Mouse (Mus musculus): ENCODE results near the gene Gm19426. TPM values are rescaled to one million over a fixed set of nuclear protein-coding genes. Genes with fewer than 3 reads are reported as not detected.
"Not testable (repeated sequence)": the region's sequence is repeated elsewhere in the genome, so short reads cannot be mapped to it uniquely, and the experiment has no call there.

Gene Gm19426
- polyA plus RNA-seq, 1 experiment from 2014 or later = 5.6 TPM

- H3K4me1 ChIP-seq (ENCODE audit: insufficient read depth, low read depth, low read length) = peaks cover 6% of the 10 kb centered on the region; the same call in 1 of the 2 replicates
- 0 out of 2 replicates have a peak, but pooled peaks cover 11% of the 10 kb centered on the region for H3K27me3 ChIP-seq (replicated peaks; ENCODE audit: insufficient read depth, low read length)
- 78% methylated on average over 1 of the region's 1 CpGs for WGBS
- TF ChIP-seq CTCF (IDR thresholded peaks at IDR 0.05) (no peak), EP300 (IDR thresholded peaks at IDR 0.05) (no peak)
- no peak overlapping the region for H3K27ac ChIP-seq (ENCODE audit: low read length)
- no peaks in the 10 kb centered on the region for H3K36me3 ChIP-seq (ENCODE audit: insufficient read depth, low read length)
- ATAC-seq (no peak), DNase-seq (ENCODE audit: low spot score) (no peak)
- no peak overlapping the region for H3K4me2 ChIP-seq (replicated peaks; ENCODE audit: low read depth, low read length)
- H3K9ac ChIP-seq (replicated peaks; ENCODE audit: low read depth) = no peak overlapping the region
- no peak overlapping the region for H3K4me3 ChIP-seq (ENCODE audit: low read depth, low read length)
- no peaks in the 10 kb centered on the region for H3K9me3 ChIP-seq (ENCODE audit: low read length)
Measured at GRCm38 (mm10) chr2:84732394-84732793, 11.1 kb downstream of the Gm19426 start.

GRCm38 (mm10) chr2:84731206-84731605 is 12.2 kb downstream of the Gm19426 start:
- TF ChIP-seq CTCF (IDR thresholded peaks at IDR 0.05) (no peak), EP300 (IDR thresholded peaks at IDR 0.05) (no peak)
- Histone ChIP-seq H3K9me3 (ENCODE audit: low read length) (no peaks in the 10 kb centered on the region), H3K4me2 (replicated peaks; ENCODE audit: low read depth, low read length) (no peak overlapping the region), H3K4me3 (ENCODE audit: low read depth, low read length) (no peak overlapping the region), H3K36me3 (ENCODE audit: insufficient read depth, low read length) (no peaks in the 10 kb centered on the region), H3K27ac (ENCODE audit: low read length) (no peak overlapping the region), H3K9ac (replicated peaks; ENCODE audit: low read depth) (no peak overlapping the region), H3K27me3 (replicated peaks; ENCODE audit: insufficient read depth, low read length) (0 out of 2 replicates have a peak, but pooled peaks cover 11% of the 10 kb centered on the region), H3K4me1 (ENCODE audit: insufficient read depth, low read depth, low read length) (peaks cover 9% of the 10 kb centered on the region; the same call in 1 of the 2 replicates)
- WGBS = 63% methylated on average over 3 of the region's 3 CpGs
- ATAC-seq (no peak), DNase-seq (ENCODE audit: low spot score) (no peak)

DNA sequence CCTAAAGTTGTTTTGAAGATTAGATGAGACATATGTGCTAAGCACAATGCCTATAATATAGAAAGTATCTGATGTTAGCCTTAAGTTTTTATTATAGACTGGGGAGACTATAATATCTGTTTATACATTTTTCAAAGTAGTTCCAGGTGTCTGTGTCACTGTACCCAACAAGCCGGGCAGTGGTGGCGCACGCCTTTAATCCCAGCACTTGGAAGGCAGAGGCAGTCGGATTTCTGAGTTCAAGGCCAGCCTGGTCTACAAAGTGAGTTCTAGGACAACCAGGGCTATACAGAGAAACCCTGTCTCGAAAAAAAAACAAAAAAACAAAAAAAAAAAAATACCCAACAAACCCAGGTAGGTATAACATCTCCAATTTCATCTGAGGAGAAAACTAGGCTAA is 15.3 kb downstream of the Gm19426 start:
- H3K27me3 ChIP-seq (replicated peaks; ENCODE audit: insufficient read depth, low read length); ATAC-seq; H3K4me3 ChIP-seq (ENCODE audit: low read depth, low read length); H3K9ac ChIP-seq (replicated peaks; ENCODE audit: low read depth); H3K4me1 ChIP-seq (ENCODE audit: insufficient read depth, low read depth, low read length); DNase-seq (ENCODE audit: low spot score); H3K9me3 ChIP-seq (ENCODE audit: low read length); H3K4me2 ChIP-seq (replicated peaks; ENCODE audit: low read depth, low read length); H3K27ac ChIP-seq (ENCODE audit: low read length): not testable (repeated sequence)
- peaks cover 10% of the 10 kb centered on the region; the same call in 1 of the 2 replicates for H3K36me3 ChIP-seq (ENCODE audit: insufficient read depth, low read length)
- WGBS = 79% methylated on average over 5 of the region's 5 CpGs

DNA sequence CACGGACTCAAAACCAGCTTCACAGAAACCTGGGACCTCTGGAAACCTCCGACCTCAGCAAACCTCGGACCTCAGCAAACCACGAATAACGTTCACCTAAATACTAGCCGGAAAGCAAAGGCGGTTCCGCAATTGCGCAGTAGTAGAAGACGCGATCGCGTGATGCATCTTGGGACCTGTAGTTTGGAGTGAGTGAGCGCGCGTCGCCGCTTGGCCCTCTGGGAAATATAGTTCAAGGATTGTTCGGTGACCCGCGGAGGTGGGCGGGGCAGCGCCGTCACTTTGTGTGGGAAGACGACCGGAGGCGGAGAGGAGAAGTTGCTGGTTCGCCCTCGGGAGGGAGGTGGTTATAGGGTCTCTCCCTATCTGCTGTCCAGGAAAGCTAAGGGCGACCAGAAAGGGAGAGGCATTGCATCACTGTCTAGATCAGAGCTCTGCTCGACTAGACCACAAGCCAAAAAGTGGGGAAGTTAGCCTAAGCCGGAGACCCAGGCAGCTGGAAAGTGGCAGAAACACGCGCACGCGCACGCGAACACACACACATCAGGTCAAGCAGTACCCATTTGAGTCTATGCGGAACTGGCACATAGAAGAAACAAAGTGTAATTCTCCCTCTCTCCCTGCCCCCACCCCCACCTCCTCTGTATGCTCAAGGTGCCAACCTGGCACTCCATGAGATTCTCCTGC is 16.1 kb downstream of the Gm19426 start, which contains the start of gene Clp1:
Clp1 (minus strand) TSS at position 179 of the 687 bp plus-strand sequence.
- ATAC-seq = peak; percentile 99
- WGBS = under 1% methylated on average over 39 of the region's 39 CpGs

DNA sequence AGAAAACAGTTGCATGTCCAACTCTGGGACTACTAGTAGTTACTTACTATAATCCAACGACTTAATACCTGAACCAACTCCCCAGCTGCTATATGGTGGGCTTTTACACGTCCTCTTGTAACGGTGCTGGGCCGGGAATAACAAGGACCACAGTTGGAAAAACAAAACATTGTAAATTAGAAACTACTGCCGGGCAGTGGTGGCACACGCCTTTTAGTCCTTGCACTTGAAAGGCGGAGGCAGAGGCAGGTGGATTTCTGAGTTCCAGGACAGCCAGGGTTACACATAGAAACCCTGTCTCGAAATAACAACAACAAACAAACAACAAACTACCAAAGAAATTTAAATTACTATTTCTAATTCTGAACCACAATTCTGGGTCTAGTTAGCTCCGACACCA is 16.7 kb downstream of the Gm19426 start:
- WGBS = 3% methylated on average over 9 of the region's 9 CpGs
- no peak for TF ChIP-seq EP300 (IDR thresholded peaks at IDR 0.05)
- TF ChIP-seq CTCF (IDR thresholded peaks at IDR 0.05) = no peak
- Histone ChIP-seq H3K9ac (replicated peaks; ENCODE audit: low read depth) (peak overlapping the region; percentile 62), H3K36me3 (ENCODE audit: insufficient read depth, low read length) (peaks cover 10% of the 10 kb centered on the region; the same call in 1 of the 2 replicates), H3K4me3 (ENCODE audit: low read depth, low read length) (peak overlapping the region; percentile 52), H3K9me3 (ENCODE audit: low read length) (no peaks in the 10 kb centered on the region), H3K27ac (ENCODE audit: low read length) (peak overlapping the region; percentile 85; the same call in 1 of the 2 replicates), H3K4me1 (ENCODE audit: insufficient read depth, low read depth, low read length) (peaks cover 6% of the 10 kb centered on the region; the same call in 1 of the 2 replicates), H3K27me3 (replicated peaks; ENCODE audit: insufficient read depth, low read length) (no peaks in the 10 kb centered on the region), H3K4me2 (replicated peaks; ENCODE audit: low read depth, low read length) (peak overlapping the region; percentile 72)
- ATAC-seq (no peak), DNase-seq (ENCODE audit: low spot score) (no peak)

More for the DNA sequence above, 16.1 kb downstream of the Gm19426 start, which contains the start of gene Clp1:
- peak; percentile 99 for DNase-seq (ENCODE audit: low spot score)
- Histone ChIP-seq H3K36me3 (ENCODE audit: insufficient read depth, low read length) (peaks cover 10% of the 10 kb centered on the region; the same call in 1 of the 2 replicates), H3K27ac (ENCODE audit: low read length) (peak within 1 kb of the TSS; percentile 85), H3K4me2 (replicated peaks; ENCODE audit: low read depth, low read length) (peak within 1 kb of the TSS; percentile 72), H3K9me3 (ENCODE audit: low read length) (no peaks in the 10 kb centered on the region), H3K9ac (replicated peaks; ENCODE audit: low read depth) (peak within 1 kb of the TSS; percentile 62), H3K27me3 (replicated peaks; ENCODE audit: insufficient read depth, low read length) (no peaks in the 10 kb centered on the region), H3K4me3 (ENCODE audit: low read depth, low read length) (peak within 1 kb of the TSS; percentile 52), H3K4me1 (ENCODE audit: insufficient read depth, low read depth, low read length) (peaks cover 6% of the 10 kb centered on the region; the same call in 1 of the 2 replicates)
- TF ChIP-seq CTCF (IDR thresholded peaks at IDR 0.05) (0 out of 2 replicates have a peak, but pooled peaks have one; percentile 17), EP300 (IDR thresholded peaks at IDR 0.05) (no peak)

DNA sequence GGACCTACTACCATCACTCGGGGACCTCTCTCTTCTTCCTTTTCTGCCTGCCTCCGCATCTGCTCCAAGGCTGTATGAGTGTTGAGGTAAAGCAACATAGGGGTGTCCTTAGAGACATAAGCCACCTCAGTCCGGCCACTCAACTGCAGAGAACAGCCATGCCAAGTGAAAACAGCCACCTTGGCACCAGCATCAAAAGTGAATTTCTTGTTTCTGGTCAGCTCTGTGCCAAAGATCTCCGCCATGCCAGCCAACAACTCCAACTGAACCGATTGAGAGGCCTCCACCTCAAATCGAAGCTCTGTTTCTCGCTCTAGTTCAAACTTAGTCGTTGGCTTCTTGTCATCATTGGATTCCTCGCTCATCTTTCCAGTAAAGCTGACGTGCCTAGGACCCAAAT is 17.7 kb downstream of the Gm19426 start:
- Histone ChIP-seq H3K4me1 (ENCODE audit: insufficient read depth, low read depth, low read length) (peaks cover 6% of the 10 kb centered on the region; the same call in 1 of the 2 replicates), H3K9me3 (ENCODE audit: low read length) (no peaks in the 10 kb centered on the region), H3K27me3 (replicated peaks; ENCODE audit: insufficient read depth, low read length) (no peaks in the 10 kb centered on the region), H3K4me3 (ENCODE audit: low read depth, low read length) (0 out of 2 replicates have a peak overlapping the region, but pooled peaks have one; percentile 52), H3K4me2 (replicated peaks; ENCODE audit: low read depth, low read length) (no peak overlapping the region), H3K9ac (replicated peaks; ENCODE audit: low read depth) (no peak overlapping the region), H3K27ac (ENCODE audit: low read length) (no peak overlapping the region), H3K36me3 (ENCODE audit: insufficient read depth, low read length) (peaks cover 10% of the 10 kb centered on the region; the same call in 1 of the 2 replicates)
- 91% methylated on average over 10 of the region's 10 CpGs for WGBS
- TF ChIP-seq CTCF (IDR thresholded peaks at IDR 0.05) (no peak), EP300 (IDR thresholded peaks at IDR 0.05) (no peak)
- DNase-seq (ENCODE audit: low spot score) (no peak), ATAC-seq (no peak)

Measured in lung, postnatal 0 days (tissue).